Mouse (Mus musculus) embryonic facial prominence, embryonic 11.5 days (tissue): ENCODE measurements at regions not wholly inside any gene's neighbourhood (a gene's known extent, or its start where the extent isn't known, plus 50 kb on each side); places are given as distances from the start of the nearest gene placed in this dataset.

Experiments used
- ATAC-seq: fragments of 200-750 bp; cut with Nextera tagmentation; replicated peaks from 2 replicates; pipeline ENCODE4 v1.8.0; 2017; ENCODE audit warnings: low read depth; ENCODE audit not compliant: insufficient number of reproducible peaks, low FRiP score, low TSS enrichment
- DNase-seq: peaks from one replicate; pipeline ENCODE4 v3.0.0-alpha.2; 2015; ENCODE audit warnings: low spot score
- H3K27ac ChIP-seq: fragments of 300-500 bp; sonication (generic); replicated peaks from 2 replicates; pipeline ENCODE4 v1.5.1; 2014; ENCODE audit warnings: mild to moderate bottlenecking, low read depth, low read length, control low read depth
- H3K27me3 ChIP-seq: fragments of 300-500 bp; sonication (generic); 2 replicates; pipeline ENCODE4 v1.6.1; 2014; ENCODE audit warnings: mild to moderate bottlenecking, low read length, moderate library complexity, mixed read lengths; ENCODE audit not compliant: control insufficient read depth, insufficient read depth
- H3K36me3 ChIP-seq: fragments of 300-500 bp; sonication (generic); replicated peaks from 2 replicates; pipeline ENCODE4 v1.6.1; 2014; ENCODE audit warnings: low read depth, mild to moderate bottlenecking, low read length, moderate library complexity, mixed read lengths; ENCODE audit not compliant: control insufficient read depth, insufficient read depth
- H3K4me1 ChIP-seq: fragments of 300-500 bp; sonication (generic); 2 replicates; pipeline ENCODE4 v1.6.1; 2014; ENCODE audit warnings: low read length, mixed read lengths; ENCODE audit not compliant: control insufficient read depth, insufficient read depth
- H3K4me2 ChIP-seq: fragments of 300-500 bp; sonication (generic); 2 replicates; pipeline ENCODE4 v1.6.1; 2014; ENCODE audit warnings: low read depth, mild to moderate bottlenecking, control low read depth, low read length, moderate library complexity
- H3K4me3 ChIP-seq: fragments of 300-500 bp; sonication (generic); 2 replicates; pipeline ENCODE4 v1.5.1; 2014; ENCODE audit warnings: low read depth, low read length, control low read depth
- H3K9ac ChIP-seq: fragments of 300-500 bp; sonication (generic); replicated peaks from 2 replicates; pipeline ENCODE4 v1.6.1; 2014; ENCODE audit warnings: mild to moderate bottlenecking, control low read depth, low read length
- H3K9me3 ChIP-seq: fragments of 300-500 bp; sonication (generic); replicated peaks from 2 replicates; pipeline ENCODE4 v1.6.1; 2016; ENCODE audit warnings: mild to moderate bottlenecking, low read length, inconsistent platforms, mixed read lengths; ENCODE audit not compliant: control insufficient read depth
- WGBS: fragments of 180-500 bp; shearing (Covaris S2); extraction: QIAGEN DNeasy Blood & Tissue Kit; methylation state at CpG from one replicate; pipeline ENCODE4 v1.1.7; 2014; 5-methylcytosine and 5-hydroxymethylcytosine counted together

- WGBS, result 93% methylated on average over 4 of the region's 4 CpGs
- ATAC-seq, result no peak
Observed at GRCm38 (mm10) chr13:101289407-101289806, 456.2 kb upstream of the Slc30a5 start.

GRCm38 (mm10) chr13:101287131-101287530, 453.9 kb upstream of the Slc30a5 start:
- Histone ChIP-seq H3K4me2 (no peak overlapping the region), H3K4me1 (no peaks in the 10 kb centered on the region), H3K27ac (no peak overlapping the region), H3K9ac (no peak overlapping the region), H3K36me3 (no peaks in the 10 kb centered on the region), H3K27me3 (no peaks in the 10 kb centered on the region), H3K4me3 (no peak overlapping the region), H3K9me3 (no peaks in the 10 kb centered on the region)
- DNase-seq (peak; percentile 29), ATAC-seq (no peak)
- WGBS, result 52% methylated on average over 4 of the region's 4 CpGs

More at GRCm38 (mm10) chr13:101289407-101289806, 456.2 kb upstream of the Slc30a5 start:
- H3K9me3 ChIP-seq, result no peaks in the 10 kb centered on the region
- H3K27ac ChIP-seq, result no peak overlapping the region
- no peaks in the 10 kb centered on the region for H3K27me3 ChIP-seq
- no peak overlapping the region for H3K4me3 ChIP-seq
- H3K4me1 ChIP-seq, result no peaks in the 10 kb centered on the region
- no peak overlapping the region for H3K4me2 ChIP-seq
- no peak overlapping the region for H3K9ac ChIP-seq
- no peak for DNase-seq
- H3K36me3 ChIP-seq, result no peaks in the 10 kb centered on the region

- Histone ChIP-seq H3K4me3 (no peak overlapping the region), H3K27ac (no peak overlapping the region), H3K4me1 (no peaks in the 10 kb centered on the region), H3K9ac (no peak overlapping the region), H3K27me3 (no peaks in the 10 kb centered on the region), H3K36me3 (no peaks in the 10 kb centered on the region), H3K4me2 (no peak overlapping the region), H3K9me3 (no peaks in the 10 kb centered on the region)
- ATAC-seq (no peak), DNase-seq (no peak)
- WGBS, result 75% methylated on average over 15 of the region's 15 CpGs
Observed at GRCm38 (mm10) chr13:101286029-101286917, 453.0 kb upstream of the Slc30a5 start.

- no peak for ATAC-seq
- Histone ChIP-seq H3K9ac (no peak overlapping the region), H3K36me3 (no peaks in the 10 kb centered on the region), H3K4me1 (no peaks in the 10 kb centered on the region), H3K27ac (no peak overlapping the region), H3K4me2 (no peak overlapping the region), H3K4me3 (no peak overlapping the region), H3K27me3 (no peaks in the 10 kb centered on the region), H3K9me3 (0 out of 2 replicates have a peak, but pooled peaks cover 3% of the 10 kb centered on the region)
- WGBS, result 70% methylated on average over 1 of the region's 1 CpGs
- no peak for DNase-seq
Observed at GRCm38 (mm10) chr13:101278127-101278526, 444.9 kb upstream of the Slc30a5 start.

- Histone ChIP-seq H3K9ac (no peak overlapping the region), H3K4me1 (no peaks in the 10 kb centered on the region), H3K27me3 (no peaks in the 10 kb centered on the region), H3K4me3 (no peak overlapping the region), H3K4me2 (no peak overlapping the region), H3K27ac (no peak overlapping the region), H3K36me3 (no peaks in the 10 kb centered on the region), H3K9me3 (0 out of 2 replicates have a peak, but pooled peaks cover 3% of the 10 kb centered on the region)
- DNase-seq (no peak), ATAC-seq (no peak)
- 84% methylated on average over 2 of the region's 2 CpGs for whole genome bisulfite sequencing
Observed at GRCm38 (mm10) chr13:101276766-101277165, 443.5 kb upstream of the Slc30a5 start.

GRCm38 (mm10) chr13:101274470-101275141, 441.4 kb upstream of the Slc30a5 start:
- DNase-seq, result no peak
- Histone ChIP-seq H3K4me1 (no peaks in the 10 kb centered on the region), H3K27me3 (no peaks in the 10 kb centered on the region), H3K4me3 (no peak overlapping the region), H3K4me2 (no peak overlapping the region), H3K9ac (no peak overlapping the region), H3K9me3 (0 out of 2 replicates have a peak, but pooled peaks cover 3% of the 10 kb centered on the region), H3K36me3 (no peaks in the 10 kb centered on the region), H3K27ac (no peak overlapping the region)
- ATAC-seq, result no peak
- WGBS, result 59% methylated on average over 7 of the region's 7 CpGs

- Histone ChIP-seq H3K4me1 (no peaks in the 10 kb centered on the region), H3K9me3 (no peaks in the 10 kb centered on the region), H3K27ac (no peak overlapping the region), H3K36me3 (no peaks in the 10 kb centered on the region), H3K4me2 (no peak overlapping the region), H3K4me3 (no peak overlapping the region), H3K27me3 (no peaks in the 10 kb centered on the region), H3K9ac (no peak overlapping the region)
- 86% methylated on average over 7 of the region's 7 CpGs for whole genome bisulfite sequencing
- DNase-seq (no peak), ATAC-seq (no peak)
Observed at GRCm38 (mm10) chr13:101273321-101273720, 440.1 kb upstream of the Slc30a5 start.
